Mouse (Mus musculus) liver, postnatal 0 days (tissue): ENCODE data around the gene Cbll1.

Experiments used
- CTCF ChIP-seq: sonication (generic); IDR thresholded peaks from 2 replicates; pipeline ENCODE4 v1.5.1; 2016; ENCODE audit warnings: antibody characterized with exemption, low read depth
- EP300 ChIP-seq: IDR thresholded peaks from 2 replicates; pipeline ENCODE4 v1.6.1; 2016; ENCODE audit warnings: antibody characterized with exemption, low read depth, mild to moderate bottlenecking

GRCm38 (mm10) chr12:31462615-31463014, 36.8 kb downstream of the Cbll1 start:
- no peak for TF ChIP-seq EP300
- TF ChIP-seq CTCF = no peak
